Comparison of ENCODE assay signal across 20 mouse cellular contexts in the genomic region with DNA sequence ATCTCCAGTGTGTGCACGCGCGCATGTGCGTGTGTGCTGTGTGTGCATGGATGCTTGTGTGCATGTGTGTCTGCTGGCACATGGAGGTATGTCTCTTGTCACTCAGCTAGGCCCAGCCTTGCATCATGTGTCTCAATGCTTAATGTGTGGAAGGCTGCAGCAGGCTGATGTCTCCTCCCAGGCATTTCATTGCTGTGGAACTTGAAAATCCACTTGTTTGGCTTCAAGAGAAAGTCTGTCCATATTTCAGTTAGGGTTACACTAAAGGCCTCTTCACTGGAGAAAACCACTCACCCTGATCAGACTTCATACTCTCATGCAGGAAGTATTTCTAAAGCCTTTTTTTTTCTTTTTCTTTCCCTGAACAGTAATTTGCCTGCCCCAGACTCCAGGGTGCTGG. TPM values are rescaled to one million over a fixed set of nuclear protein-coding genes. Genes with fewer than 3 reads are reported as not detected.
DNase-seq lines count a peak whose midpoint lies in the region; ATAC-seq lines count a peak whose summit lies in the region.
"Had no signal": no experiment of that assay in that cellular context is flagged by ENCODE, and none has a peak within 500 bp of the region (broad histone marks: within the 10 kb centered on the region; RNA-seq: fewer than 3 reads in every experiment).

No protein-coding gene starts in this region.

- DNase-seq in lung, postnatal 25 days (ENCODE audit: low spot score), result peak; percentile 55
- DNase-seq in liver, result no peak
- no peak for DNase-seq in hindbrain, embryonic 11.5 days (ENCODE audit: low spot score)
- DNase-seq in testis, postnatal 10 days (ENCODE audit: low spot score), result no peak
- DNase-seq: cerebellum, adult 9-11 months; gastrocnemius, adult 2 months; heart, adult 18-20 months; heart, postnatal 10 days; liver, postnatal 0 days; right cerebral cortex, postnatal 14 days had no signal

- H3K4me2 ChIP-seq in intestine, embryonic 15.5 days (replicated peaks), result no peak overlapping the region
- no peak overlapping the region for H3K4me2 ChIP-seq in intestine, embryonic 16.5 days (ENCODE audit: low read depth, low read length)
- H3K4me2 ChIP-seq in hindbrain, embryonic 11.5 days (replicated peaks; ENCODE audit: low read depth, low read length), result no peak overlapping the region
- H3K4me2 ChIP-seq: hindbrain, embryonic 13.5 days; limb, embryonic 15.5 days had no signal

- H3K36me3 ChIP-seq in intestine, embryonic 15.5 days, result no peaks in the 10 kb centered on the region
- 0 out of 2 replicates have a peak, but pooled peaks cover 2% of the 10 kb centered on the region for H3K36me3 ChIP-seq in intestine, embryonic 16.5 days (ENCODE audit: control insufficient read depth, insufficient read depth, low read length)
- H3K36me3 ChIP-seq in megakaryocyte, embryonic 14.5 days (replicated peaks; ENCODE audit: low read length), result peaks cover 14% of the 10 kb centered on the region
- no peaks in the 10 kb centered on the region for H3K36me3 ChIP-seq in hindbrain, embryonic 11.5 days (ENCODE audit: control insufficient read depth, insufficient read depth, low read length)

- no peak for ATAC-seq in intestine, embryonic 15.5 days
- no peak for ATAC-seq in intestine, embryonic 16.5 days
- no peak for ATAC-seq in megakaryocyte, adult 5-6 weeks (ENCODE audit: poor library complexity, severe bottlenecking)
- no peak for ATAC-seq in hindbrain, embryonic 11.5 days (ENCODE audit: low FRiP score)
- ATAC-seq: forebrain, embryonic 16.5 days; Patski had no signal

- WGBS in intestine, embryonic 15.5 days, result 92% methylated on average over 4 of the region's 4 CpGs
- 99% methylated on average over 4 of the region's 4 CpGs for WGBS in intestine, embryonic 16.5 days
- 100% methylated on average over 4 of the region's 4 CpGs for WGBS in hindbrain, embryonic 11.5 days

- H3K4me3 ChIP-seq in intestine, embryonic 15.5 days (replicated peaks), result no peak overlapping the region
- no peak overlapping the region for H3K4me3 ChIP-seq in intestine, embryonic 16.5 days (ENCODE audit: low read length)
- peak overlapping the region; percentile 7 for H3K4me3 ChIP-seq in megakaryocyte, embryonic 14.5 days (replicated peaks)
- no peak overlapping the region for H3K4me3 ChIP-seq in hindbrain, embryonic 11.5 days (ENCODE audit: low read depth, low read length)
- H3K4me3 ChIP-seq: erythroblast, embryonic 14.5 days; gastrocnemius, adult 2 months; hindbrain, embryonic 13.5 days; limb, embryonic 15.5 days; midbrain, embryonic 10.5 days had no signal

- H3K27ac ChIP-seq in intestine, embryonic 15.5 days, result peak overlapping the region; percentile 10; the same call in 1 of the 2 replicates
- H3K27ac ChIP-seq in intestine, embryonic 16.5 days (ENCODE audit: low read length), result no peak overlapping the region
- no peak overlapping the region for H3K27ac ChIP-seq in hindbrain, embryonic 11.5 days (ENCODE audit: low read depth, low read length)
- H3K27ac ChIP-seq: gastrocnemius, adult 2 months; hindbrain, embryonic 13.5 days; midbrain, embryonic 10.5 days had no signal

- no peak overlapping the region for H3K9ac ChIP-seq in intestine, embryonic 15.5 days
- H3K9ac ChIP-seq in intestine, embryonic 16.5 days (ENCODE audit: low read depth, low read length), result no peak overlapping the region
- H3K9ac ChIP-seq in hindbrain, embryonic 11.5 days (ENCODE audit: low read depth, low read length), result no peak overlapping the region
- H3K9ac ChIP-seq: hindbrain, embryonic 13.5 days; limb, embryonic 15.5 days had no signal

- no peaks in the 10 kb centered on the region for H3K27me3 ChIP-seq in intestine, embryonic 15.5 days (replicated peaks)
- H3K27me3 ChIP-seq in intestine, embryonic 16.5 days (replicated peaks; ENCODE audit: control insufficient read depth, insufficient read depth, low read length), result no peaks in the 10 kb centered on the region
- H3K27me3 ChIP-seq in megakaryocyte, embryonic 14.5 days (replicated peaks), result peaks cover 4% of the 10 kb centered on the region
- H3K27me3 ChIP-seq in hindbrain, embryonic 11.5 days (ENCODE audit: control insufficient read depth, insufficient read depth, low read length), result no peaks in the 10 kb centered on the region
- H3K27me3 ChIP-seq: hindbrain, embryonic 13.5 days; limb, embryonic 15.5 days; Patski had no signal

- peaks cover 22% of the 10 kb centered on the region for H3K4me1 ChIP-seq in intestine, embryonic 15.5 days (replicated peaks)
- H3K4me1 ChIP-seq in intestine, embryonic 16.5 days (ENCODE audit: control insufficient read depth, insufficient read depth, low read length), result peaks cover 30% of the 10 kb centered on the region
- H3K4me1 ChIP-seq in megakaryocyte, embryonic 14.5 days, result peaks cover 38% of the 10 kb centered on the region
- H3K4me1 ChIP-seq in hindbrain, embryonic 11.5 days (replicated peaks; ENCODE audit: control insufficient read depth, insufficient read depth, low read length), result no peaks in the 10 kb centered on the region
- H3K4me1 ChIP-seq: hindbrain, embryonic 13.5 days had no signal

- H3K9me3 ChIP-seq in intestine, embryonic 15.5 days, result no peaks in the 10 kb centered on the region
- H3K9me3 ChIP-seq in intestine, embryonic 16.5 days (ENCODE audit: control insufficient read depth, low read length), result no peaks in the 10 kb centered on the region
- H3K9me3 ChIP-seq in megakaryocyte, embryonic 14.5 days, result no peaks in the 10 kb centered on the region
- no peaks in the 10 kb centered on the region for H3K9me3 ChIP-seq in hindbrain, embryonic 11.5 days (ENCODE audit: control insufficient read depth, low read length)
- H3K9me3 ChIP-seq: hindbrain, embryonic 13.5 days; limb, embryonic 15.5 days; midbrain, embryonic 10.5 days had no signal

RNA-seq across cellular contexts. Expression of a gene that starts 28.8 kb away (rescaled TPM):
- polyA plus RNA-seq in intestine, embryonic 15.5 days (2015; fragmentation: Nextera tagmentation; extraction: Ambion mirVana), result 48.8 and 54.3 TPM in 2 replicates
- 42.0 and 47.6 TPM in 2 replicates for polyA plus RNA-seq in intestine, embryonic 16.5 days (2015; fragmentation: Nextera tagmentation; extraction: Ambion mirVana)
- 328 and 589 TPM in 2 replicates for polyA plus RNA-seq in megakaryocyte, embryonic 14.5 days (2012; ENCODE audit: insufficient read depth, low replicate concordance)
- 14.0 and 19.2 TPM in 2 replicates for total RNA-seq in megakaryocyte, adult 5-6 weeks (2015)
- total RNA-seq in megakaryocyte, adult 5-6 weeks (2017), result 10.5 and 13.3 TPM in 2 replicates
- polyA plus RNA-seq in hindbrain, embryonic 11.5 days (2014; fragmentation: Nextera tagmentation; extraction: Ambion mirVana), result 76.0 and 94.1 TPM in 2 replicates

RNA-seq across cellular contexts. Expression of a gene that starts 57.0 kb away (rescaled TPM):
- polyA plus RNA-seq in intestine, embryonic 15.5 days (2015; fragmentation: Nextera tagmentation; extraction: Ambion mirVana), result 76.5 and 82.1 TPM in 2 replicates
- polyA plus RNA-seq in intestine, embryonic 16.5 days (2015; fragmentation: Nextera tagmentation; extraction: Ambion mirVana), result 78.6 and 82.0 TPM in 2 replicates
- 29.4 and 74.3 TPM in 2 replicates for polyA plus RNA-seq in megakaryocyte, embryonic 14.5 days (2012; ENCODE audit: insufficient read depth, low replicate concordance)
- 46.1 and 51.8 TPM in 2 replicates for total RNA-seq in megakaryocyte, adult 5-6 weeks (2015)
- total RNA-seq in megakaryocyte, adult 5-6 weeks (2017), result 24.0 and 31.1 TPM in 2 replicates
- 70.9 and 71.3 TPM in 2 replicates for polyA plus RNA-seq in hindbrain, embryonic 11.5 days (2014; fragmentation: Nextera tagmentation; extraction: Ambion mirVana)
